Mouse (Mus musculus): ENCODE results near the gene Gal3st2. TPM values are rescaled to one million over a fixed set of nuclear protein-coding genes. Genes with fewer than 3 reads are reported as not detected.

Gene Gal3st2
- polyA plus RNA-seq, 1 experiment from 2014 or later, result not detected

Other genes with a start within 250 kb of the Gal3st2 start
- 202 and 216 TPM in 2 replicates for gene Stk25, start 202.6 kb upstream of the Gal3st2 start, polyA plus RNA-seq (2016; fragmentation: Nextera tagmentation; extraction: Ambion mirVana)
- gene Bok, start 175.6 kb upstream of the Gal3st2 start, polyA plus RNA-seq (2016; fragmentation: Nextera tagmentation; extraction: Ambion mirVana), result 50.8 and 57.6 TPM in 2 replicates
- 102 and 113 TPM in 2 replicates for gene Atg4b, start 109.8 kb upstream of the Gal3st2 start, polyA plus RNA-seq (2016; fragmentation: Nextera tagmentation; extraction: Ambion mirVana)
- 35.9 and 36.7 TPM in 2 replicates for gene Thap4, start 106.4 kb upstream of the Gal3st2 start, polyA plus RNA-seq (2016; fragmentation: Nextera tagmentation; extraction: Ambion mirVana)
- 241 and 246 TPM in 2 replicates for gene Dtymk, start 59.4 kb upstream of the Gal3st2 start, polyA plus RNA-seq (2016; fragmentation: Nextera tagmentation; extraction: Ambion mirVana)
- gene Ing5, start 57.3 kb upstream of the Gal3st2 start, polyA plus RNA-seq (2016; fragmentation: Nextera tagmentation; extraction: Ambion mirVana), result 19.4 and 20.9 TPM in 2 replicates
- 13.2 and 13.9 TPM in 2 replicates for gene D2hgdh, start 36.4 kb upstream of the Gal3st2 start, polyA plus RNA-seq (2016; fragmentation: Nextera tagmentation; extraction: Ambion mirVana)
- gene Gal3st2b, start 57.0 kb downstream of the Gal3st2 start, polyA plus RNA-seq (2016; fragmentation: Nextera tagmentation; extraction: Ambion mirVana), result 0.10 TPM in 1 of 2 replicates, not detected in the other
- gene Gal3st2c, start 129.2 kb downstream of the Gal3st2 start, polyA plus RNA-seq (2016; fragmentation: Nextera tagmentation; extraction: Ambion mirVana), result not detected in 2 replicates
- gene Neu4, start 159.1 kb downstream of the Gal3st2 start, polyA plus RNA-seq (2016; fragmentation: Nextera tagmentation; extraction: Ambion mirVana), result not detected in 2 replicates
- 0.09 TPM in 1 of 2 replicates, not detected in the other for gene Pdcd1, start 191.2 kb downstream of the Gal3st2 start, polyA plus RNA-seq (2016; fragmentation: Nextera tagmentation; extraction: Ambion mirVana)